26 mouse cellular contexts compared by ENCODE assay signal in the genomic region with DNA sequence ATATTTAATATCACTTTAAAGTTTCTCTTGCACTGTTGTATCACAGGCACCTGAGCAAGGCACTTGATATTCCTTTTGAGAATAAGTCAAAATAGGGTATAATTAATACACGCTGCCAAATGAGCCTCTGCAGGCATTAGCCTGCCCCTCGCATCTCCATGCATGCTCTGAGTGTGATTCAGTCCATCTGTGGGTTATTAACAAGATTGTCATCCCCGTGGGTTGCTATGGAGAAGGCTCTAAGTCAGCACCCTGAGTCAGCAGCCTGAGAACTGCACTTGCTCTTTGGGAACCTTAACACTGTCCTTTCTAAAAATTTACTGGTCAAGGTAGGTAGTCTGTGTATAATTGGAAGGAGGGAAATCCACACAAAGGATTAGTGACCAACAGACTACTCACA.
DNase-seq lines count a peak whose midpoint lies in the region; ATAC-seq lines count a peak whose summit lies in the region.
"Had no signal": no experiment of that assay in that cellular context is flagged by ENCODE, and none has a peak within 500 bp of the region (broad histone marks: within the 10 kb centered on the region; RNA-seq: fewer than 3 reads in every experiment).

No protein-coding gene starts in this region.

- 61% methylated on average over 3 of the region's 3 CpGs for WGBS in neural tube, embryonic 15.5 days

- H3K9ac ChIP-seq in neural tube, embryonic 15.5 days (replicated peaks) = no peak overlapping the region
- H3K9ac ChIP-seq: heart, embryonic 12.5 days; limb, embryonic 12.5 days; liver, postnatal 0 days; neural tube, embryonic 12.5 days had no signal

- 0 out of 2 replicates have a peak, but pooled peaks have one; percentile 17 for ATAC-seq in neural tube, embryonic 15.5 days (ENCODE audit: low FRiP score)
- ATAC-seq: CD4-positive, CD25-positive, alpha-beta regulatory T cell, adult 4 months; inflammation-experienced regulatory T-cells, adult 6 months; liver, postnatal 0 days; lung, postnatal 0 days had no signal

- DNase-seq in cerebellum, postnatal 10 days = peak; percentile 23 to 24
- DNase-seq in cerebellum, postnatal 4 days (ENCODE audit: low spot score in 2 of 2) = no peak
- peak; percentile 28 to 71 for DNase-seq in layer of hippocampus, adult 18-20 months (ENCODE audit: low spot score in 2 of 2)
- DNase-seq in layer of hippocampus, postnatal 14 days (ENCODE audit: low spot score in 2 of 2) = no peak
- no peak for DNase-seq in neural tube, embryonic 10.5 days (ENCODE audit: extremely low spot score, low spot score)
- no peak for DNase-seq in spleen, postnatal 4 days (ENCODE audit: low spot score in 2 of 2)
- DNase-seq: cerebellum, adult 2 months; cerebellum, postnatal 36 days; gastrocnemius, postnatal 25 days; heart, adult 18-20 months; heart, postnatal 10 days; kidney, adult 18-20 months; liver, postnatal 0 days; right cerebral cortex, adult 18-20 months; thymus, adult 18-20 months; thymus, postnatal 36 days had no signal

- 0 out of 2 replicates have a peak, but pooled peaks cover 4% of the 10 kb centered on the region for H3K4me1 ChIP-seq in neural tube, embryonic 15.5 days
- H3K4me1 ChIP-seq: heart, embryonic 12.5 days; hindbrain, embryonic 10.5 days; limb, embryonic 12.5 days; midbrain, embryonic 10.5 days; neural tube, embryonic 12.5 days had no signal

- H3K9me3 ChIP-seq in neural tube, embryonic 15.5 days (replicated peaks) = no peaks in the 10 kb centered on the region
- H3K9me3 ChIP-seq: heart, embryonic 12.5 days; hindbrain, embryonic 10.5 days; limb, embryonic 12.5 days; midbrain, embryonic 10.5 days; neural tube, embryonic 12.5 days had no signal

- H3K4me2 ChIP-seq in neural tube, embryonic 15.5 days = no peak overlapping the region
- H3K4me2 ChIP-seq: heart, embryonic 12.5 days; limb, embryonic 12.5 days; liver, embryonic 11.5 days; neural tube, embryonic 12.5 days had no signal

- H3K4me3 ChIP-seq in neural tube, embryonic 15.5 days (replicated peaks) = no peak overlapping the region
- H3K4me3 ChIP-seq: heart, embryonic 12.5 days; hindbrain, embryonic 10.5 days; limb, embryonic 12.5 days; midbrain, embryonic 10.5 days; neural tube, embryonic 12.5 days had no signal

- H3K27ac ChIP-seq in neural tube, embryonic 15.5 days (replicated peaks) = no peak overlapping the region
- H3K27ac ChIP-seq: hindbrain, embryonic 10.5 days; limb, embryonic 12.5 days; midbrain, embryonic 10.5 days; neural tube, embryonic 12.5 days had no signal

- H3K36me3 ChIP-seq in neural tube, embryonic 15.5 days = no peaks in the 10 kb centered on the region
- H3K36me3 ChIP-seq: heart, embryonic 12.5 days; hindbrain, embryonic 10.5 days; limb, embryonic 12.5 days; midbrain, embryonic 10.5 days; neural tube, embryonic 12.5 days had no signal

- no peaks in the 10 kb centered on the region for H3K27me3 ChIP-seq in neural tube, embryonic 15.5 days (replicated peaks)
- H3K27me3 ChIP-seq: heart, embryonic 12.5 days; limb, embryonic 12.5 days; neural tube, embryonic 12.5 days had no signal

Comparison
In these comparisons a context has a peak if more than half of its experiments do, and no peak if none do; other contexts are left out.
1. DNase-seq: peak in cerebellum, postnatal 10 days (2 of 2) and layer of hippocampus, adult 18-20 months (2 of 2); none in cerebellum, postnatal 4 days (0 of 2), layer of hippocampus, postnatal 14 days (0 of 2), neural tube, embryonic 10.5 days (single experiment) and spleen, postnatal 4 days (0 of 2).